Mouse (Mus musculus) G1E (cell line): Measurements from ENCODE around the gene Lyrm4. TPM values are rescaled to one million over a fixed set of nuclear protein-coding genes. Genes with fewer than 3 reads are reported as not detected.

Source experiments
- ATAC-seq: 2 replicates; pipeline ENCODE4 v1.8.0; 2016; ENCODE audit warnings: mild to moderate bottlenecking; ENCODE audit not compliant: insufficient number of reproducible peaks, poor library complexity, low FRiP score, severe bottlenecking; ENCODE audit errors: extremely low read depth
- DNase-seq: peaks from one replicate; pipeline ENCODE4 v3.0.0; 2012; ENCODE audit warnings: low spot score
- H3K27me3 ChIP-seq: 2 replicates; pipeline ENCODE4 v1.6.1; 2012; ENCODE audit warnings: mild to moderate bottlenecking, low read length, inconsistent platforms; ENCODE audit not compliant: insufficient read depth
- H3K36me3 ChIP-seq: replicated peaks from 2 replicates; pipeline ENCODE3; 2012; ENCODE audit warnings: mild to moderate bottlenecking, inconsistent platforms
- H3K4me1 ChIP-seq: 2 replicates; pipeline ENCODE4 v1.6.1; 2012; ENCODE audit warnings: low read depth, low read length, inconsistent platforms, mixed read lengths; ENCODE audit not compliant: insufficient read depth
- H3K4me3 ChIP-seq: 2 replicates; pipeline ENCODE4 v1.5.1; 2012; ENCODE audit warnings: low read depth, mild to moderate bottlenecking, inconsistent platforms, low read length, moderate library complexity, mixed read lengths
- H3K9me3 ChIP-seq: replicated peaks from 2 replicates; pipeline ENCODE4 v1.6.1; 2012; ENCODE audit warnings: inconsistent platforms
- CTCF ChIP-seq: IDR thresholded peaks from 2 replicates; pipeline ENCODE4 v1.5.1; 2012; ENCODE audit warnings: low read depth, low read length, inconsistent platforms, mixed read lengths
- GATA1 ChIP-seq: IDR thresholded peaks from 2 replicates; pipeline ENCODE4 v1.6.1; 2012; ENCODE audit warnings: borderline replicate concordance, low read length, inconsistent platforms, mixed read lengths
- GATA2 ChIP-seq: IDR thresholded peaks from 2 replicates; pipeline ENCODE4 v1.6.1; 2012; ENCODE audit warnings: low read depth, low read length, inconsistent platforms, borderline replicate concordance
- POLR2AphosphoS5 ChIP-seq: IDR thresholded peaks from 2 replicates; pipeline ENCODE4 v1.6.1; 2012; ENCODE audit warnings: low read depth, low read length, inconsistent platforms; ENCODE audit not compliant: insufficient replicate concordance
- TAL1 ChIP-seq: conservative IDR thresholded peaks from 2 replicates; pipeline ENCODE4 v1.6.1; 2012; ENCODE audit warnings: low read depth, low read length, inconsistent platforms, mixed read lengths
- polyA plus RNA-seq: library from polyadenylated mRNA; stranded (reverse); fragments of >175 nt; gene quantifications from 2 replicates; pipeline ENCODE4 v1.2.3, GENCODE M21; 2012
- total RNA-seq, 2 experiments: library from RNA; stranded (forward) in 1 of 2; stranded (reverse) in 1 of 2; fragments of 200-1000 nt in 1 of 2; fragments of >200 nt in 1 of 2; fragmentation: Nextera tagmentation in 1 of 2; gene quantifications; 2 replicates each; pipeline ENCODE4 v1.2.3; 2014 to 2017

Lyrm4 gene
- total and polyA plus RNA-seq, 3 experiments: 4.9 to 32.4 (median 21.4) TPM

GRCm38 (mm10) chr13:36129360-36130054 is 12.2 kb upstream of the Lyrm4 start:
- no peak for TF ChIP-seq TAL1
- no peak for TF ChIP-seq GATA2
- no peak for TF ChIP-seq GATA1
- TF ChIP-seq POLR2AphosphoS5: no peak
- no peak for TF ChIP-seq CTCF
- H3K9me3 ChIP-seq: 0 out of 2 replicates have a peak, but pooled peaks cover 5% of the 10 kb centered on the region
- H3K36me3 ChIP-seq: peaks cover 63% of the 10 kb centered on the region
- H3K4me3 ChIP-seq: no peak overlapping the region
- DNase-seq (no peak), ATAC-seq (no peak)
- no peaks in the 10 kb centered on the region for H3K27me3 ChIP-seq
- peaks cover 23% of the 10 kb centered on the region for H3K4me1 ChIP-seq

- peaks cover 24% of the 10 kb centered on the region for H3K4me1 ChIP-seq
- peaks cover 19% of the 10 kb centered on the region for H3K36me3 ChIP-seq
- H3K9me3 ChIP-seq: no peaks in the 10 kb centered on the region
- H3K4me3 ChIP-seq: no peak overlapping the region
- no peak for ATAC-seq
- no peak for TF ChIP-seq GATA1
- no peak for TF ChIP-seq TAL1
- TF ChIP-seq CTCF: no peak
- no peak for TF ChIP-seq GATA2
- no peak for TF ChIP-seq POLR2AphosphoS5
- no peak for DNase-seq
- H3K27me3 ChIP-seq: no peaks in the 10 kb centered on the region
These were observed 3.3 kb upstream of the Lyrm4 start for GRCm38 (mm10) chr13:36120606-36121005.

GRCm38 (mm10) chr13:36119684-36120083 is 2.4 kb upstream of the Lyrm4 start:
- Histone ChIP-seq H3K4me1 (peaks cover 33% of the 10 kb centered on the region), H3K4me3 (no peak overlapping the region; the same call in 1 of the 2 replicates), H3K27me3 (no peaks in the 10 kb centered on the region), H3K9me3 (no peaks in the 10 kb centered on the region), H3K36me3 (peaks cover 24% of the 10 kb centered on the region)
- TF ChIP-seq CTCF (no peak), POLR2AphosphoS5 (no peak), TAL1 (no peak), GATA1 (no peak), GATA2 (no peak)
- ATAC-seq (no peak), DNase-seq (no peak)

GRCm38 (mm10) chr13:36116520-36117142 is 695 bp downstream of the Lyrm4 start:
- no peak for DNase-seq
- Histone ChIP-seq H3K9me3 (no peaks in the 10 kb centered on the region), H3K36me3 (peaks cover 35% of the 10 kb centered on the region), H3K4me1 (peaks cover 45% of the 10 kb centered on the region), H3K27me3 (no peaks in the 10 kb centered on the region), H3K4me3 (peak overlapping the region; percentile 88)
- no peak for ATAC-seq
- no peak for TF ChIP-seq GATA1
- TF ChIP-seq CTCF: no peak
- no peak for TF ChIP-seq GATA2
- TF ChIP-seq POLR2AphosphoS5: no peak
- no peak for TF ChIP-seq TAL1

- Histone ChIP-seq H3K4me3 (no peak overlapping the region), H3K4me1 (peaks cover 47% of the 10 kb centered on the region), H3K27me3 (no peaks in the 10 kb centered on the region), H3K36me3 (peaks cover 51% of the 10 kb centered on the region), H3K9me3 (no peaks in the 10 kb centered on the region)
- no peak for DNase-seq
- TF ChIP-seq CTCF (no peak), POLR2AphosphoS5 (no peak), GATA2 (no peak), TAL1 (no peak), GATA1 (no peak)
- no peak for ATAC-seq
These were observed 4.1 kb downstream of the Lyrm4 start for GRCm38 (mm10) chr13:36113181-36113580.

- no peaks in the 10 kb centered on the region for H3K27me3 ChIP-seq
- peaks cover 64% of the 10 kb centered on the region for H3K36me3 ChIP-seq
- no peak overlapping the region for H3K4me3 ChIP-seq
- TF ChIP-seq POLR2AphosphoS5 (no peak), TAL1 (no peak), GATA2 (no peak), GATA1 (no peak), CTCF (no peak)
- ATAC-seq: no peak
- no peak for DNase-seq
- H3K9me3 ChIP-seq: no peaks in the 10 kb centered on the region
- H3K4me1 ChIP-seq: peaks cover 54% of the 10 kb centered on the region
These were observed 6.0 kb downstream of the Lyrm4 start for GRCm38 (mm10) chr13:36111331-36111730.
